Mouse (Mus musculus): Measurements from ENCODE around the gene Pick1.
A peak's percentile ranks its signal among the peaks of the same experiment; 100 is the strongest.

The Pick1 gene

GRCm38 (mm10) chr15:79270317-79271123 lies 41.5 kb downstream of the Pick1 start:
- DNase-seq (ENCODE audit: low read depth, low spot score) = peak; percentile 58

DNA sequence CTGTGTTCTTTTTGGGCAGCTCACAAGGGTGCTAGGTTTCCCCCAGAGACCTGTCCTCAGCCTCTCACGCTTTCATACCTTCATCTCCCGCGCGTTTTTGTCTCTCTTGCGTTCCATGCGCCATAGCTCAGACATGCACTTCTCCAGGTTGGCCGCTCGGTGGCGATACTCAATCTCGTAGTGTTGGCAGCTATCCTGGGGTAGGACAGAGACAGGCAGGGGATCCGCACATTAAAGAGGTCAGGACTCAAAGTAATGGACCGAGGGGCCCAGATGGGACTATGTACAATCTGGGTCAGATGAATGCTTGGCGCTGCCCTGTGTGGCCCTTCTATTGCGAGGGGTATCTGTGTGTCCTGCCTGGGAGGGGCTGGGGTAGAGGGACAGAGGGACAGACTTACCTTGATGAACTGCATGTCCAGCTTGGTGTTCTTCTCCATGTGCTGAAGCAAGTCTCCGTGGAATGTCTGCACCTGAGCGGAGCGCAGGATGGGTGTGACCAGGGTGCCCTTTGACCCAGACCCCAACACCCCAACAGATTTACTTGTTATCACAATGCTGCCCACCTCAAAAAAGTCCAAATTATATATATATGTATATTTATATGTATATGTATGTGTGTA lies 42.3 kb downstream of the Pick1 start:
- no peak for DNase-seq (ENCODE audit: low read depth, low spot score)

- no peak for DNase-seq (ENCODE audit: low read depth, low spot score)
Observed at GRCm38 (mm10) chr15:79273020-79273419, 44.0 kb downstream of the Pick1 start.

DNA sequence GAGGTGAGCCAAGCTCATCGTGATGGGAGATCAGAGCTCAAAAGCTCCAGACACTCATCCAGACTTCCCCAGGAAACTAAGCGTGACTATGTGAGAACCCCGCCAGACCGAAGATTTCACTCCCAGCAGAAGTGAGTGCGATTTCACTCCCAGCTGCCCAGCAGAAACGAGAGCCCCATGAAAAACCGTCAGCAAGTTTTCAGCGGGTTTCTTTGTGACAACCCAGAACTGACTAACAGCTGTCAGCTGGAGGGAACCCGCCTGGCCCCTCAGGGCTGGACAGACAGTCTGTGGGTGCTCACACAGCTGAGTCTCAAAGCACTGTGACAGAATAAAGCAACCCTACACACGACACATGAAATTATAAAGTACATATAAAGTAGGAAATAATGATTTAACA lies 48.8 kb downstream of the Pick1 start:
- no peak for DNase-seq (ENCODE audit: low read depth, low spot score)

- peak; percentile 70 for DNase-seq (ENCODE audit: low read depth, low spot score)
Observed at GRCm38 (mm10) chr15:79280209-79280608, 51.2 kb downstream of the Pick1 start.

DNA sequence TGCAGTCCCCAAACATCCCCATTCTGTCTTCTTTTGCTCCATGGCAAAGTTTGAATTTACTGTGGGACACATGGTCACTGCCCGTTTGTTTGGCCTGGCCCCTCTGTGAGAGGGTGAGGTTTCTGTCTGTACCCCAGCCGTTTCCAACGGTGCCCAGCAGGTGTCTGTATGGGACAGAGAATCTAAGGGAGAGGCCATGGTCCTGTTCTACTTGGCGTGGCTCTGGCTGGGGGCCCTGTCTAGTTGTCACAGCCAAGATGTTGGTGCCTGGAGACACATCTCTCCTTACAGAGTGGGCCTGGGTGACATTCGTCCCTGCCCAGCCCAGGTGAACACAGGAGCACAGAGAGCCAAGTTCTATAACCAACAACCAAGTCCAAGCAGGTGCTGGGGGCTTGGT lies 51.9 kb downstream of the Pick1 start:
- no peak for DNase-seq (ENCODE audit: low read depth, low spot score)

DNA sequence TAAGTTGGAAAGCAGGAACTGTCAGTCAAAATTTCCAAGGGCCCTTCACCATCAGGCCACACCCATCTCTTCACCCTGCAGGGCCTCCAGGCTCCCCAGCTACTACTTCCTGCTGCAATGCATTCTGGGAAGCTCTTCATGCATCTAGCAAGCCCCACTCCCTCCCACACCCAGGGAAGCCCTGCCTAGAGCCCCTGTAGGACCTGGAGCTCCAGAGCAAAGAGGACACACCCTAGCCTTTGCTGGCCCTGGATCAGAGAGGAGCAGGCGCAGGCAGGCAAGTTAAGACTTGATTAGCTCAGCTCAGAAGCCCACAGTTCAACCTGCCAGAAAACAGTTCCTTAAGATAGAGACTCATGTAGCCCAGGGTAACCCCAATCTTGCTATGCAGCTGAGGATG lies 52.4 kb downstream of the Pick1 start:
- DNase-seq (ENCODE audit: low read depth, low spot score) = peak; percentile 65

GRCm38 (mm10) chr15:79282434-79282833 lies 53.5 kb downstream of the Pick1 start:
- DNase-seq (ENCODE audit: low read depth, low spot score) = no peak

GRCm38 (mm10) chr15:79283371-79283770 lies 54.4 kb downstream of the Pick1 start:
- no peak for DNase-seq (ENCODE audit: low read depth, low spot score)

DNA sequence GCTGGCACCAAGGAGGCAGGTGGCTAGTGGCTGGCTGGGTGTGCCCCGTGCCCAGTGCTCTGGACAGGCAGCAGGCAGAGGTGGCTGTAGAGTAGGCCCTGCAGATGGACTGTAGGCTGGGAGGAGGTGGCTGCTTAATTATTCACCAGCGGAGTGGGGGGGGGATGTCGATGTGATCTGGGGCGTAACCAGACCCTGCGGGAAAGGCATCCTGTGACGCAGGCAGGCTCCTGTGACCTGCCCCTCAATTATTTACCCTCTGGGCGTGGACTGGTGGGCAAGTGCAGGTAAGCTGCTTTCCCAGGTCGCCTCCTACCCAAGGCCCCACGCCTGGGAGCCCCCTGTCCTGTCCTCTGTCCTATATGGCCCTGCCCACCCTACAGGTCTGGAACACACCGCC lies 56.4 kb downstream of the Pick1 start, which contains the start of gene Baiap2l2:
Baiap2l2 (minus strand) TSS at position 139 of the 400 bp plus-strand sequence.
- no peak for DNase-seq (ENCODE audit: low read depth, low spot score)

DNA sequence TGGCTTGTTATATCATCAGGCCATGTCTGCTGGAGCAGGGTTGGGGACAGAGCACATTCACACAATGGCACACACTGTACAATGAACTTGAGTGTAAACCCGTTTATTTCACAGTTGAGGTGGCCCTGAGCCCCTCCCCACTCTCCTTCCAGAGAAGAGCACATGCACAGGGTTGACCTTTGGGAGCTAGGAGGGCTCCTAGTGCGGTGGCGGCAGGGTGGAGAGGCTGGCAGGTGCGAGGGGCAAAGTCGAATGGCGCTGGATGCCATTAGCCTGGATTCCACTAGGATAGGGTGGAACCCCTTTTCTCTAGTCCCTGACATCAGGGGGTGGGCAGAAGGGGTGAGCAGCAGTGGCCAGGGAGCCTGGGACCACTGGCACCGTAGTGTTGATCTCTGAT lies 57.2 kb downstream of the Pick1 start:
- DNase-seq (ENCODE audit: low read depth, low spot score) = no peak

GRCm38 (mm10) chr15:79287091-79287490 lies 58.1 kb downstream of the Pick1 start:
- DNase-seq (ENCODE audit: low read depth, low spot score) = no peak

DNA sequence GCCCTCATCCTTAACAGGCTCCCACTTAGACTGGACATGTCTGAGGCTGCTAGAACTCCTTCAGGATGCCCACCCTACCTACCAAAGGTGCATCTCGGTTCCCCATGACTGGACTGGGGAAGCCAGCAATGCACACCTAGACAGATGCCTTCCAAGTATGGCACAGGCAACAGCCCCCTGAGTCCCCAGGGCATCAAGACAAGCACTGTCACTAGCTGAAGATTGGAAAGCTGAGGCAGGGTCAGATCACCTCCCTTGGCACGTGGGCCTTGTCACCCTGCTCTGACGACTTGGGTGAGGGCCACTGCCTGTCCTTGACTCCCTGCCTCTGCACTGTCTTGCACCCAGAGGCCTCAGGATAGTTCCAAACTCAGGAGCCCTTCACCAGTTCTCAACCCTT lies 59.4 kb downstream of the Pick1 start:
- DNase-seq (ENCODE audit: low read depth, low spot score) = no peak

DNA sequence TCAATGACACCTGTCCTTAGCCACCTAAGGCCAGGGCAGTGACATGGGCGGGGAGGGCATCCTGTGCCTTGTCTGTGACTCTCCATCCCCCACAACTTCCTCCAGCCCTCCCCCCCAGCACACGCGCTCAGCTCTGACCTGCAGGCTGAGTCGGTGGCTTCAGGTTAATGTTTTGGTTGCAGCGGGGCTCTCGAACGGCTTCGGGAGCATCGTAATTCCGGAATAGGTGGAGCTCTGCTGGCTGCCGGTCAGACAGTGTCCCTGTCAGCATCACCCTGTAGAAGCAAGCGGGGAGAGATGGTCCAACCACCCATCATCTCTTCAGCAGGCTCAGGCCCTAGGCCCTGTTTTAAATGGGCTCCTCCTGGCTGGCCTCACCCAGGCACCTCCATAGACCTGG lies 60.5 kb downstream of the Pick1 start:
- DNase-seq (ENCODE audit: low read depth, low spot score) = no peak

DNA sequence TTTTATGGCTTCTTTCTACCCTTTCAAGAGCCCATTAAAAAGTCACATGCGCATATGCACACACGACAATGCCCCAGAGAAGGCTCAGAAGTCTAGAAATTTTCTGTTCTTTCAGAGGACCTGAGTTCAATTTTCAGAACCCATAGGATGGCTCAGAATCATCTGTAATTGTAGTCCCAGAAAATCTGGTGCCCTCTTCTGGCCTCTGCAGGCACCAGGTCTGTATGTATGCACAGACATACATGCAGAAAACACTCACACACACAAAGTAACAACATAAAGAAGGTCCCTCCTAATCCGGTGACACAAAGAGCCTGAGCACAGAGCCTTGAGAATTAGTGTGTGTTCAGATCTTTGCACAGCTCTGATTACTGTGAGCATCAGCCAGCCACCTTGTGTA lies 61.4 kb downstream of the Pick1 start:
- DNase-seq (ENCODE audit: low read depth, low spot score) = no peak

DNA sequence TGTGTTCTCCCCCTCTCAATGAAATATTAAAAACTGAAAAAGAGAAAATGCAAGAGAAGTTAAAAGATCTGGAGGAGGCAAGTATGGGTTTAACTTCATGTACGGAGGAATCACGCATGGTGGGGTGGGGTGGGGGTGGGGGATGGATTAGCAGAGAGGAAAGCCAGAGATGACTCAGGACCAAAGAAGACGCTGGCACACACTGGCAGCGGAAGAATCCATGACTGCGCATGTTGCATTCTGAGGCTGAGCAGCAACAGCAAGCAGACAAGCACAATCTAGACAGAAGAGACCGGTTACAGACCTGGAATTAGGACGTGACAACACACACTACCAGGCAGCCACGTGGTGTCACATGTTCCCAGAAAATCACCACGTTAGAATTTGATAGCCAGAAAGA lies 63.8 kb downstream of the Pick1 start:
- no peak for DNase-seq (ENCODE audit: low read depth, low spot score)

DNA sequence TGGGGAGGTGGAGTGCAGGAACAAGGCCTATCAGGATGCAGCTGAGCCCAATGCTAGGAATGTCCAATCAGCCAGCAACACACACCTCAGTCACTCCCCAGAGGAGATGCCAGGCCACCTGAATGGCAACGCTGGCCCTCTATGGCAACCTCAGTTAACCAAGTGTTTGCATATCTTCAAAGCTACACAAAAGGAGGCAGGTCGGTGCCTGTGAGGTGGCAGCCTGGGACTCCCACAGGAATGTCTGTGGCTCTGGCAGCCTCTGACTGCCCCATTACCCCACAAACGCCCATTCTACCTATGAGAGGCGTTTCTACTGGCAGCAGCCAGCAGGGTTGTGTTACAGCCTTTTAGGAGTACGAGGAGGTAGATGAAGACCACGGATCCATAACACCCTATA lies 69.6 kb downstream of the Pick1 start:
- no peak for DNase-seq (ENCODE audit: low read depth, low spot score)
